Mouse (Mus musculus) embryo, embryonic 10 days (tissue): ENCODE results near the gene Pbxip1.
A peak's percentile ranks its signal among the peaks of the same experiment; 100 is the strongest.

Experiments used
- DNase-seq: peaks from one replicate; pipeline ENCODE4 v3.0.0-alpha.2; 2015; ENCODE audit warnings: low spot score

Pbxip1 gene

GRCm38 (mm10) chr3:89436176-89437113 lies at the start of gene Pbxip1:
Gene Pbxip1, plus strand, starts transcription at chr3:89436706.
- peak; percentile 90 for DNase-seq

GRCm38 (mm10) chr3:89387632-89388031 lies 48.9 kb upstream of the Pbxip1 start:
- no peak for DNase-seq

GRCm38 (mm10) chr3:89388134-89388881 lies 48.2 kb upstream of the Pbxip1 start:
- DNase-seq, result no peak

GRCm38 (mm10) chr3:89388901-89389740 lies 47.4 kb upstream of the Pbxip1 start:
- peak; percentile 73 for DNase-seq

GRCm38 (mm10) chr3:89390111-89390515 lies 46.4 kb upstream of the Pbxip1 start:
- DNase-seq, result no peak

GRCm38 (mm10) chr3:89390699-89391662 lies 45.5 kb upstream of the Pbxip1 start:
- DNase-seq, result no peak

- peak; percentile 73 for DNase-seq
Observed at GRCm38 (mm10) chr3:89391663-89392511, 44.6 kb upstream of the Pbxip1 start.

- peak; percentile 37 for DNase-seq
Observed at GRCm38 (mm10) chr3:89392871-89393311, 43.6 kb upstream of the Pbxip1 start.

GRCm38 (mm10) chr3:89393605-89394004 lies 42.9 kb upstream of the Pbxip1 start:
- peak; percentile 98 for DNase-seq

- DNase-seq, result peak; percentile 68
Observed at GRCm38 (mm10) chr3:89394006-89394893, 42.3 kb upstream of the Pbxip1 start, which contains the start of gene Zbtb7b. Gene Zbtb7b, minus strand, starts transcription at chr3:89394776.

GRCm38 (mm10) chr3:89394894-89395256 lies 41.6 kb upstream of the Pbxip1 start:
- DNase-seq, result peak; percentile 89

- no peak for DNase-seq
Observed at GRCm38 (mm10) chr3:89395419-89395805, 41.1 kb upstream of the Pbxip1 start.

GRCm38 (mm10) chr3:89395806-89396653 lies 40.5 kb upstream of the Pbxip1 start:
- DNase-seq, result peak; percentile 92

GRCm38 (mm10) chr3:89396654-89397005 lies 39.9 kb upstream of the Pbxip1 start:
- DNase-seq, result no peak

GRCm38 (mm10) chr3:89401329-89401728 lies 35.2 kb upstream of the Pbxip1 start:
- DNase-seq, result no peak

GRCm38 (mm10) chr3:89402693-89403092 lies 33.8 kb upstream of the Pbxip1 start, which contains the start of gene Lenep:
Gene Lenep, minus strand, starts transcription at chr3:89402793.
- DNase-seq, result no peak

- DNase-seq, result no peak
Observed at GRCm38 (mm10) chr3:89406887-89407286, 29.6 kb upstream of the Pbxip1 start.

GRCm38 (mm10) chr3:89408448-89408847 lies 28.1 kb upstream of the Pbxip1 start:
- no peak for DNase-seq
